Mouse (Mus musculus): ENCODE measurements around the gene Dph7. TPM values are rescaled to one million over a fixed set of nuclear protein-coding genes. Genes with fewer than 3 reads are reported as not detected.
A peak's percentile ranks its signal among the peaks of the same experiment; 100 is the strongest.

Dph7 gene
- 36.1 and 37.9 TPM in 2 replicates for polyA plus RNA-seq (2014; fragmentation: Nextera tagmentation; extraction: Ambion mirVana)

GRCm38 (mm10) chr2:24962304-24963000 lies at the start of gene Dph7:
Gene Dph7, plus strand, starts transcription at chr2:24962400.
- under 1% methylated on average over 28 of the region's 28 CpGs for WGBS
- peaks cover 55% of the 10 kb centered on the region for H3K36me3 ChIP-seq (ENCODE audit: control insufficient read depth, insufficient read depth, low read length)

GRCm38 (mm10) chr2:24912589-24912988 lies 49.6 kb upstream of the Dph7 start:
- Histone ChIP-seq H3K4me2 (ENCODE audit: low read length) (no peak overlapping the region), H3K9me3 (ENCODE audit: control insufficient read depth, low read length) (no peaks in the 10 kb centered on the region), H3K4me3 (replicated peaks; ENCODE audit: low read depth, low read length) (no peak overlapping the region), H3K4me1 (ENCODE audit: control insufficient read depth, insufficient read depth, low read length) (peaks cover 6% of the 10 kb centered on the region), H3K27ac (replicated peaks; ENCODE audit: low read depth, low read length) (no peak overlapping the region), H3K27me3 (ENCODE audit: control insufficient read depth, insufficient read depth, low read length) (no peaks in the 10 kb centered on the region), H3K36me3 (ENCODE audit: control insufficient read depth, insufficient read depth, low read length) (peaks cover 10% of the 10 kb centered on the region), H3K9ac (replicated peaks; ENCODE audit: low read length) (no peak overlapping the region)
- ATAC-seq (ENCODE audit: low FRiP score, low TSS enrichment) (no peak), DNase-seq (no peak)

More at GRCm38 (mm10) chr2:24962304-24963000, at the start of gene Dph7:
- Histone ChIP-seq H3K27ac (replicated peaks; ENCODE audit: low read depth, low read length) (peak within 1 kb of the TSS; percentile 50; the same call in 1 of the 2 replicates), H3K9ac (replicated peaks; ENCODE audit: low read length) (peak within 1 kb of the TSS; percentile 70), H3K9me3 (ENCODE audit: control insufficient read depth, low read length) (no peaks in the 10 kb centered on the region), H3K27me3 (ENCODE audit: control insufficient read depth, insufficient read depth, low read length) (no peaks in the 10 kb centered on the region), H3K4me2 (ENCODE audit: low read length) (peak within 1 kb of the TSS; percentile 82), H3K4me3 (replicated peaks; ENCODE audit: low read depth, low read length) (peak within 1 kb of the TSS; percentile 61), H3K4me1 (ENCODE audit: control insufficient read depth, insufficient read depth, low read length) (peaks cover 9% of the 10 kb centered on the region)
- DNase-seq, result peak; percentile 95
- peak; percentile 90 for ATAC-seq (ENCODE audit: low FRiP score, low TSS enrichment)

GRCm38 (mm10) chr2:24914762-24915161 lies 47.4 kb upstream of the Dph7 start:
- Histone ChIP-seq H3K9me3 (ENCODE audit: control insufficient read depth, low read length) (no peaks in the 10 kb centered on the region), H3K27ac (replicated peaks; ENCODE audit: low read depth, low read length) (no peak overlapping the region), H3K4me1 (ENCODE audit: control insufficient read depth, insufficient read depth, low read length) (peaks cover 11% of the 10 kb centered on the region), H3K27me3 (ENCODE audit: control insufficient read depth, insufficient read depth, low read length) (no peaks in the 10 kb centered on the region), H3K4me2 (ENCODE audit: low read length) (no peak overlapping the region), H3K4me3 (replicated peaks; ENCODE audit: low read depth, low read length) (no peak overlapping the region), H3K36me3 (ENCODE audit: control insufficient read depth, insufficient read depth, low read length) (peaks cover 10% of the 10 kb centered on the region), H3K9ac (replicated peaks; ENCODE audit: low read length) (no peak overlapping the region)
- WGBS, result 91% methylated on average over 3 of the region's 3 CpGs
- DNase-seq (no peak), ATAC-seq (ENCODE audit: low FRiP score, low TSS enrichment) (no peak)

GRCm38 (mm10) chr2:24918930-24919838 lies 43.0 kb upstream of the Dph7 start, which contains the start of gene Ehmt1:
Gene Ehmt1, minus strand, starts transcription at chr2:24919614.
- Histone ChIP-seq H3K9me3 (ENCODE audit: control insufficient read depth, low read length) (no peaks in the 10 kb centered on the region), H3K4me3 (replicated peaks; ENCODE audit: low read depth, low read length) (peak within 1 kb of the TSS; percentile 96), H3K4me1 (ENCODE audit: control insufficient read depth, insufficient read depth, low read length) (peaks cover 11% of the 10 kb centered on the region), H3K27ac (replicated peaks; ENCODE audit: low read depth, low read length) (peak within 1 kb of the TSS; percentile 97), H3K4me2 (ENCODE audit: low read length) (peak within 1 kb of the TSS; percentile 82), H3K27me3 (ENCODE audit: control insufficient read depth, insufficient read depth, low read length) (no peaks in the 10 kb centered on the region), H3K36me3 (ENCODE audit: control insufficient read depth, insufficient read depth, low read length) (no peaks in the 10 kb centered on the region), H3K9ac (replicated peaks; ENCODE audit: low read length) (peak within 1 kb of the TSS; percentile 96)
- WGBS, result under 1% methylated on average over 104 of the region's 112 CpGs
- DNase-seq (peak; percentile 98), ATAC-seq (ENCODE audit: low FRiP score, low TSS enrichment) (peak; percentile 99)

- peak; percentile 62 for ATAC-seq (ENCODE audit: low FRiP score, low TSS enrichment)
Measured at GRCm38 (mm10) chr2:24919839-24920175, 42.4 kb upstream of the Dph7 start.

GRCm38 (mm10) chr2:24923561-24923960 lies 38.6 kb upstream of the Dph7 start:
- 49% methylated on average over 2 of the region's 2 CpGs for WGBS
- Histone ChIP-seq H3K4me2 (ENCODE audit: low read length) (no peak overlapping the region), H3K27ac (replicated peaks; ENCODE audit: low read depth, low read length) (no peak overlapping the region), H3K9me3 (ENCODE audit: control insufficient read depth, low read length) (no peaks in the 10 kb centered on the region), H3K27me3 (ENCODE audit: control insufficient read depth, insufficient read depth, low read length) (no peaks in the 10 kb centered on the region), H3K4me3 (replicated peaks; ENCODE audit: low read depth, low read length) (no peak overlapping the region), H3K9ac (replicated peaks; ENCODE audit: low read length) (no peak overlapping the region), H3K4me1 (ENCODE audit: control insufficient read depth, insufficient read depth, low read length) (no peaks in the 10 kb centered on the region), H3K36me3 (ENCODE audit: control insufficient read depth, insufficient read depth, low read length) (0 out of 2 replicates have a peak, but pooled peaks cover 3% of the 10 kb centered on the region)
- no peak for ATAC-seq (ENCODE audit: low FRiP score, low TSS enrichment)
- peak; percentile 35 for DNase-seq

More at GRCm38 (mm10) chr2:24919839-24920175, 42.4 kb upstream of the Dph7 start:
- peak overlapping the region; percentile 82 for H3K4me2 ChIP-seq (ENCODE audit: low read length)
- H3K4me1 ChIP-seq (ENCODE audit: control insufficient read depth, insufficient read depth, low read length), result peaks cover 11% of the 10 kb centered on the region
- 8% methylated on average over 8 of the region's 8 CpGs for WGBS
- no peak for DNase-seq
- H3K9ac ChIP-seq (replicated peaks; ENCODE audit: low read length), result peak overlapping the region; percentile 96
- H3K4me3 ChIP-seq (replicated peaks; ENCODE audit: low read depth, low read length), result peak overlapping the region; percentile 96
- no peaks in the 10 kb centered on the region for H3K36me3 ChIP-seq (ENCODE audit: control insufficient read depth, insufficient read depth, low read length)
- H3K9me3 ChIP-seq (ENCODE audit: control insufficient read depth, low read length), result no peaks in the 10 kb centered on the region
- H3K27ac ChIP-seq (replicated peaks; ENCODE audit: low read depth, low read length), result peak overlapping the region; percentile 97; the same call in 1 of the 2 replicates
- no peaks in the 10 kb centered on the region for H3K27me3 ChIP-seq (ENCODE audit: control insufficient read depth, insufficient read depth, low read length)

GRCm38 (mm10) chr2:24925284-24925683 lies 36.9 kb upstream of the Dph7 start:
- Histone ChIP-seq H3K36me3 (ENCODE audit: control insufficient read depth, insufficient read depth, low read length) (0 out of 2 replicates have a peak, but pooled peaks cover 3% of the 10 kb centered on the region), H3K9me3 (ENCODE audit: control insufficient read depth, low read length) (no peaks in the 10 kb centered on the region), H3K27ac (replicated peaks; ENCODE audit: low read depth, low read length) (no peak overlapping the region), H3K9ac (replicated peaks; ENCODE audit: low read length) (no peak overlapping the region), H3K4me1 (ENCODE audit: control insufficient read depth, insufficient read depth, low read length) (no peaks in the 10 kb centered on the region), H3K4me3 (replicated peaks; ENCODE audit: low read depth, low read length) (no peak overlapping the region), H3K4me2 (ENCODE audit: low read length) (no peak overlapping the region), H3K27me3 (ENCODE audit: control insufficient read depth, insufficient read depth, low read length) (no peaks in the 10 kb centered on the region)
- ATAC-seq (ENCODE audit: low FRiP score, low TSS enrichment) (no peak), DNase-seq (no peak)
- 89% methylated on average over 8 of the region's 8 CpGs for WGBS

DNA sequence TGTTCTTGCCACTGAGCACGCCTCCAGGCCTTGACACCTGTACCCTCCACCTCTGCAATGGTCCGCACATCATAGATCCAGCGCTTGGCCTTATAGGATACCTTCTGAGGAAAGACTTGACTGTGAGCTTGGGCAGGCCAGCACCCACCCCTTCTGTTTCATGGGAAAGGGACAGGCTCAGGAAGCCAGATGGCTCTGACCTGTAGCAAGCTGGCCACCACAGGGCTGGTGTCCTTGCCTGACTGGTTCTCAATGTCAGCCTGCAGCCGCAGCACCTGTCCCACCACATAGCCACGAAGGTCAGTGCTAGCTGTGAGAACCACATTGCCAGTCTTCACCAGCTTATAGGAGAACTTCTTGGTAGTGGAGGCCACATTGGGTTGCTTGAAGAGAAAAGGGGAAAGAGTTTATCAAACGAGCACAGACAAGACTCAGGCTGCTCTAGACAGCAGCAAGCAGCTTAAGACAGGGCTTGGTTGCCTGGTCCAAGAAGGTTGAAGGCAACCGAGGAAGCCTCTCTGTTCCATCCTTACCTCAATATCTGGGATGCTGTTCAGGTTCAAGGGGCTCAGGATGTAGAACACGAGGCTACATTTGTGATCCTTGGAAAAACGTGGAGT lies 35.7 kb upstream of the Dph7 start:
- Histone ChIP-seq H3K27me3 (ENCODE audit: control insufficient read depth, insufficient read depth, low read length) (no peaks in the 10 kb centered on the region), H3K9ac (replicated peaks; ENCODE audit: low read length) (no peak overlapping the region), H3K4me2 (ENCODE audit: low read length) (no peak overlapping the region), H3K4me1 (ENCODE audit: control insufficient read depth, insufficient read depth, low read length) (no peaks in the 10 kb centered on the region), H3K9me3 (ENCODE audit: control insufficient read depth, low read length) (no peaks in the 10 kb centered on the region), H3K36me3 (ENCODE audit: control insufficient read depth, insufficient read depth, low read length) (0 out of 2 replicates have a peak, but pooled peaks cover 3% of the 10 kb centered on the region), H3K27ac (replicated peaks; ENCODE audit: low read depth, low read length) (no peak overlapping the region), H3K4me3 (replicated peaks; ENCODE audit: low read depth, low read length) (no peak overlapping the region)
- ATAC-seq (ENCODE audit: low FRiP score, low TSS enrichment) (no peak), DNase-seq (no peak)
- WGBS, result 87% methylated on average over 9 of the region's 9 CpGs
